Mouse (Mus musculus) midbrain, embryonic 16.5 days (tissue): ENCODE data around the gene Gng3. TPM values are rescaled to one million over a fixed set of nuclear protein-coding genes. Genes with fewer than 3 reads are reported as not detected.
"Not testable (repeated sequence)": the region's sequence is repeated elsewhere in the genome, so short reads cannot be mapped to it uniquely, and the experiment has no call there.

ENCODE experiments used
- ATAC-seq: fragments of 200-750 bp; cut with Nextera tagmentation; 2 replicates; pipeline ENCODE4 v1.8.0; 2017; ENCODE audit warnings: moderate TSS enrichment
- H3K27ac ChIP-seq: fragments of 300-500 bp; sonication (generic); 2 replicates; pipeline ENCODE4 v1.5.1; 2014; ENCODE audit warnings: mild to moderate bottlenecking, low read length, mixed read lengths
- H3K27me3 ChIP-seq: fragments of 300-500 bp; sonication (generic); 2 replicates; pipeline ENCODE4 v1.6.1; 2014; ENCODE audit warnings: low read depth, low read length, mixed read lengths; ENCODE audit not compliant: control insufficient read depth, insufficient read depth
- H3K36me3 ChIP-seq: fragments of 300-500 bp; sonication (generic); 2 replicates; pipeline ENCODE4 v1.6.1; 2014; ENCODE audit warnings: mild to moderate bottlenecking, low read length, moderate library complexity, mixed read lengths; ENCODE audit not compliant: control insufficient read depth, insufficient read depth
- H3K4me1 ChIP-seq: fragments of 300-500 bp; sonication (generic); 2 replicates; pipeline ENCODE4 v1.6.1; 2014; ENCODE audit warnings: mild to moderate bottlenecking, low read length, mixed read lengths; ENCODE audit not compliant: control insufficient read depth, insufficient read depth
- H3K4me2 ChIP-seq: fragments of 300-500 bp; sonication (generic); 2 replicates; pipeline ENCODE4 v1.6.1; 2014; ENCODE audit warnings: mild to moderate bottlenecking, low read length, mixed read lengths
- H3K4me3 ChIP-seq: fragments of 300-500 bp; sonication (generic); 2 replicates; pipeline ENCODE4 v1.5.1; 2014; ENCODE audit warnings: low read depth, mild to moderate bottlenecking, low read length, moderate library complexity, mixed read lengths
- H3K9ac ChIP-seq: fragments of 300-500 bp; sonication (generic); 2 replicates; pipeline ENCODE4 v1.6.1; 2014; ENCODE audit warnings: low read depth, low read length, mixed read lengths
- H3K9me3 ChIP-seq: fragments of 300-500 bp; sonication (generic); replicated peaks from 2 replicates; pipeline ENCODE4 v1.6.1; 2014; ENCODE audit warnings: mild to moderate bottlenecking, low read length, mixed read lengths; ENCODE audit not compliant: control insufficient read depth, poor library complexity, severe bottlenecking
- WGBS: fragments of 180-500 bp; shearing (Covaris S2); extraction: QIAGEN DNeasy Blood & Tissue Kit; methylation state at CpG from one replicate; pipeline ENCODE4 v1.1.7; 2014; 5-methylcytosine and 5-hydroxymethylcytosine counted together
- polyA plus RNA-seq: library from polyadenylated mRNA; unstranded; fragments of >200 nt; fragmentation: Nextera tagmentation; extraction: Ambion mirVana; gene quantifications from 2 replicates; pipeline ENCODE4 v1.2.1, GENCODE M21; 2015

The Gng3 gene
- polyA plus RNA-seq, 1 experiment from 2014 or later = 539 TPM

DNA sequence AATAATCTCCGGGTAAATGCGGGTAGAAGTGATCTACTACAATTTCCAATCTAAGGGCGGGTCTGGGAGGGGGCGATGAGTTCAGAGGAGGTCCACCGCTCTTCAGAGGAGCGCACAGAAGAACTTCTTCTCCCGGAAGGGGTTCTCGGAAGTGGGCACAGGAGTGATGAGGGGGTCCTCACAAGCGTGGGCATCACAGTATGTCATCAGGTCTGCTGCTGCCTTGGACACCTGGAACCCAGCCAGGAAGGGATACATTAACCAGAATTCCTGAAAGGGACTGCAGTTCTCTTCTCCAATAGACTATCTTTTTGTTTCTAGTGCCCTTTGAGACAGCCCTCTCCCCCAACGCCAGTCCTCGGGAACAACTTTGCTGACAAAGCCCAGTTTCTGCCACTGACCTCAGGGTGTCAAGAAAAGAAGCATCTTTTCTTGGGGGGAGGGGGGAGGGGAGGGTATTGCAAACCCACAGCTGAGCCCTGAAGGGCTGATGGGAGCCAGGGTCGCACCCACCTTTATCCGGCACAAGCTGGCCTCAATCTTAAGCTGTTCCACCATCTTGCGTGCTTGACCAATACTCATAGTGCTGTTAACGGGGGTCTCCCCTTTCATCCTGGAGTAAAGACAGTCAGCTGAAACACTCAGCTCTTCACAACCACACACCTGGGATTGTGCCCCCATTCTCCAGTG is 808 bp downstream of the Gng3 start:
- H3K4me1 ChIP-seq = peaks cover 11% of the 10 kb centered on the region
- no peaks in the 10 kb centered on the region for H3K9me3 ChIP-seq
- H3K36me3 ChIP-seq = peaks cover 14% of the 10 kb centered on the region
- peak overlapping the region; percentile 87 for H3K4me2 ChIP-seq
- H3K27me3 ChIP-seq = no peaks in the 10 kb centered on the region
- 0 out of 2 replicates have a peak, but pooled peaks have one; percentile 15 for ATAC-seq
- H3K27ac ChIP-seq = peak overlapping the region; percentile 95
- peak overlapping the region; percentile 67 for H3K4me3 ChIP-seq
- WGBS = 4% methylated on average over 15 of the region's 15 CpGs
- peak overlapping the region; percentile 92 for H3K9ac ChIP-seq

DNA sequence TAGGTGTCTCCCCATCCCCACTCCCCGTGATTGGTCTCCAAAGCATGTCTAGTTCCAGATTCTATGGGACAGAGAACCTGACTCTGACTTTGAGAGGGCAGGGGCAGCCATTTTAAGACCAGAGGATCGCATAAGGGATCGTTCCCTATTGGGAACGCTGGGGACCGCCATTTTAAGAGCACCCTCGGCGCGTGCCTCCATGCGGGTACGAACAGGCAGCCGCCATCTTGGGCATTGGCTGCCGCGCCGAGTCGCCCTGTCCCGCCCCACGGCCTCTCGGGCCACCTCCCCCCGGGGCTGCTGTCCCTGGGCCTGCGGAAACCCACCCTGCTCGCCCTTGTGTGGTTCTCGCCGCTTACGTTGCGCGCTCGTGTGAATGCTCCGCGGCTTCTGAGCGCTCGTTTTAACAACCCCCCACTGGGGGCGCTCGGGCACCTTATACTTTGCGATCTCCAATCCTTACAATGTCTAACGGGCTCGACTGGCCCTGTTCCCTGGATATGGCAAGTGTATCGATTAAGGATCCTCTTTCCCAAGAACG is 1.7 kb downstream of the Gng3 start, which contains the start of gene Bscl2:
TSS of gene Bscl2 (plus strand) at position 217 of the 541 bp plus-strand sequence.
- Histone ChIP-seq H3K4me1 (peaks cover 11% of the 10 kb centered on the region), H3K9ac (peak within 1 kb of the TSS; percentile 92), H3K27me3 (no peaks in the 10 kb centered on the region), H3K27ac (peak within 1 kb of the TSS; percentile 95), H3K4me3 (peak within 1 kb of the TSS; percentile 67), H3K9me3 (no peaks in the 10 kb centered on the region), H3K4me2 (peak within 1 kb of the TSS; percentile 87), H3K36me3 (peaks cover 18% of the 10 kb centered on the region)
- WGBS = under 1% methylated on average over 35 of the region's 38 CpGs
- peak; percentile 52 for ATAC-seq

DNA sequence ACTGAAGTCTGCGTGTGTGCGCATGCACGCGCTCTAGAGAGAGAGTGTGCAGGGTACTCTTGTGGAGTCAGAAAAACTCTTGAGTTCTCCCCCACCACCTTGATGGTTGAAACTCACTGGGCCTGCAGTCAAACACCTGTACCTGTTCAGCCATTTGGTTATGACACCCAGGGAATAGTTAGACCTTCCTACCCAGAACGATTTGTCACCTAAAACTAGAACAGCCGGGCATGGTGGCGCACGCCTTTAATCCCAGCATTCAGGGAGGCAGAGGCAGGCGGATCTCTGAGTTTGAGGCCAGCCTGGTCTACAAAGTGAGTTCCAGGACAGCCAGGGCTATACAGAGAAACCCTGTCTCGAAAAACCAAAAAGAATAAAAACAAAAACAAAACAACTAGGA is 2.7 kb downstream of the Gng3 start:
- H3K4me3 ChIP-seq, H3K27me3 ChIP-seq, ATAC-seq, H3K9me3 ChIP-seq, H3K4me1 ChIP-seq, H3K9ac ChIP-seq: not testable (repeated sequence)
- WGBS = 97% methylated on average over 10 of the region's 10 CpGs
- Histone ChIP-seq H3K36me3 (peaks cover 20% of the 10 kb centered on the region), H3K4me2 (peak overlapping the region; percentile 87), H3K27ac (peak overlapping the region; percentile 0; the same call in 1 of the 2 replicates)

DNA sequence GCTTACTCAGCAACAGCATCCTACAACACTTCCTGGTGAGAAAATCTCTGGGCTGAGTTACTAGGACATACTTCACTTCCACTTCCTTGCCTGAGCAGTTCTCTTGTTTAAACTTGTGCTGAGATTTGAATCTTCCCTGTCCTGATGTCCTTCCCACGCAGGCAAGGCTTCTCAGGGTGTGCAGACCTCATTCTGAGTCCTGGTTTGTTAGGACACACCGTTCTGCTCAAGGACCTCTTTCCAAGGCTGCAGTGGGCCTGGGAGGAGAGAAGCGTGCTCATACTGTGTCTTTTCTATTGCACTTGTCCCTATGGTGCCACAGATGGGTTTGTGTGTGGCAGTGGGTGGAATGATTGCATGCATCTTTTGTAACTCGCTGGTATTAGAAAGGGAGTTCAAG is 6.0 kb downstream of the Gng3 start:
- H3K36me3 ChIP-seq = peaks cover 42% of the 10 kb centered on the region
- ATAC-seq = no peak
- no peak overlapping the region for H3K9ac ChIP-seq
- H3K27me3 ChIP-seq = no peaks in the 10 kb centered on the region
- no peak overlapping the region for H3K4me2 ChIP-seq
- H3K27ac ChIP-seq = no peak overlapping the region
- H3K4me3 ChIP-seq = no peak overlapping the region
- H3K9me3 ChIP-seq = no peaks in the 10 kb centered on the region
- no peaks in the 10 kb centered on the region for H3K4me1 ChIP-seq
- 92% methylated on average over 4 of the region's 4 CpGs for WGBS

DNA sequence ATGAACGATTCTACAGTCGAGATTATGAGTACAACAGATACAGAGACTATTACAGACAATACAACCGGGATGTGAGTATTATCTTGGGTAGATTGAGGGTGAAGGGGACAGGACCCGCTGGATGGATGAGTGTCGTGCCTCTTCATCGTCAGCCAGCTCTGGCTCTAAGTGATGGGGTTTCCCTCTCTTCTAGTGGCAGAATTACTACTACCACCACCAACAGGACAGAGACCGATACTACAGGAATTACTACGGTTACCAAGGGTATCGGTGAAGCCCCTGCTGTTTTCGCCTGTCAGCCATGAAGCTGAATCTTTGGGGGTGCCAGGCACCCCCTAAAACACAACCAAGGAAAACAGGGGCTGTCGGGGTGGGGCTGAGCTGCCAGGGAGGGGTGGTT is 7.7 kb downstream of the Gng3 start:
- H3K27me3 ChIP-seq = no peaks in the 10 kb centered on the region
- ATAC-seq = no peak
- 77% methylated on average over 11 of the region's 11 CpGs for WGBS
- no peak overlapping the region for H3K9ac ChIP-seq
- no peaks in the 10 kb centered on the region for H3K4me1 ChIP-seq
- H3K9me3 ChIP-seq = no peaks in the 10 kb centered on the region
- H3K36me3 ChIP-seq = peaks cover 53% of the 10 kb centered on the region
- no peak overlapping the region for H3K4me2 ChIP-seq
- H3K27ac ChIP-seq = no peak overlapping the region
- no peak overlapping the region for H3K4me3 ChIP-seq

DNA sequence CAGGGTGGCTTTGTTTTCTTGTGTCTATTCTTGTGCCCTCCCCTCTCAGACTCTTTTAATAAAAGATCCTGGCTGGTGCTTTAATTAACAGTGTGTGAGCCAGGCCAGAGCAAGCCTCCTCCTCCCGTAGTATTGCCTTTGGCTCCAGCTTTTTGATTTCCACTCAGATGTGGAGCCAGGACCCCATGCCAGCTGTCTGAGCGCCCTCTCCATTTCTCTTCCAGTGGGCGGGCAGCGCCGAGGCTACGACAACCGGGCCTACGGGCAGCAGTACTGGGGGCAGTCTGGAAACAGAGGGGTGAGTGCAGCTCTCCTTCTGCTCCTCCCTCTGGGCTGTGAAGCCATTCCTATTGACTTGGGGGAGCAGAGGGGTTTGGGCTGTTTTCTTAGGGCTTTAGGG is 8.3 kb downstream of the Gng3 start:
- Histone ChIP-seq H3K27me3 (no peaks in the 10 kb centered on the region), H3K36me3 (peaks cover 57% of the 10 kb centered on the region), H3K9me3 (no peaks in the 10 kb centered on the region), H3K4me2 (no peak overlapping the region), H3K27ac (no peak overlapping the region), H3K4me1 (no peaks in the 10 kb centered on the region), H3K9ac (no peak overlapping the region), H3K4me3 (no peak overlapping the region)
- WGBS = 89% methylated on average over 8 of the region's 8 CpGs
- ATAC-seq = no peak

DNA sequence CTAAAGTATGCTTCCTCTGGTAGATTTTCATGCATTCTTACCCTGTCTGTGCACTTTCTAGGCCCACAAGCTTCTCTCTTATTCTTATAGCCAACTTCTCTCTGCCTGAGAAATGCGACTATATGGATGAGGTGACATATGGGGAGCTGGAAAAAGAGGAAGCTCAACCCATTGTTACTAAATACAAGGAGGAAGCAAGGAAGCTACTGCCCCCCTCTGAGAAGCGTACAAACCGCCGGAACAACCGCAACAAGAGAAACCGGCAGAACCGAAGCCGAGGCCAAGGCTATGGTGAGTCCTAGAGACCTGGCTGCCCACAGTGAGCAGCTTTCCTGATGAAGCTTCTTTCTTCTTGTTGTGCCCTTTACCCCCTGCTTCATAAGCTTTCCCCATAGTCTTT is 9.3 kb downstream of the Gng3 start, which contains the start of gene AC129217.1:
TSS of gene AC129217.1 (plus strand) at position 114 of the 400 bp plus-strand sequence.
- WGBS = 85% methylated on average over 8 of the region's 8 CpGs
- H3K27ac ChIP-seq = no peak within 1 kb of the TSS

DNA sequence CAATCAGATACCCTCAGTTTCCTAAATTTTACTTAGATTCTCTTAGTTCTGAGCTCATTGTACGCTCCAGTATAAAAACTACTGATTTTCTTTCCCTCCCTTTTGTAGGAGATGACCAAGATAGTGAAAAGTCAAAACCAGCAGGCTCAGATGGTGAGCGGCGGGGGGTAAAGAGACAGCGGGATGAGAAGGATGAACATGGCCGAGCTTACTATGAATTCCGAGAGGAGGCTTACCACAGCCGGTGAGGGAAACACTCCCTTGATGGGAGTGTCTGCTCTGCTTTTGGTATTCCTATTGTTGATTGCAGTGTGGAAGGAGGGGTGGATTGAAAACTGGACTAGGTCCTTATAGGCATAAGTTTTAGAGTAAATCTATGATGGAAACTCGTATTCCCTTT is 16.3 kb downstream of the Gng3 start:
- no peak overlapping the region for H3K27ac ChIP-seq
- no peak for ATAC-seq
- peak overlapping the region; percentile 100 for H3K4me2 ChIP-seq
- peak overlapping the region; percentile 33; the same call in 1 of the 2 replicates for H3K9ac ChIP-seq
- H3K4me3 ChIP-seq = peak overlapping the region; percentile 27
- H3K36me3 ChIP-seq = peaks cover 26% of the 10 kb centered on the region
- no peaks in the 10 kb centered on the region for H3K27me3 ChIP-seq
- WGBS = 53% methylated on average over 8 of the region's 8 CpGs
- no peaks in the 10 kb centered on the region for H3K9me3 ChIP-seq
- peaks cover 29% of the 10 kb centered on the region for H3K4me1 ChIP-seq

More for the DNA sequence above, 9.3 kb downstream of the Gng3 start, which contains the start of gene AC129217.1:
- peaks cover 61% of the 10 kb centered on the region for H3K36me3 ChIP-seq
- H3K4me3 ChIP-seq = no peak within 1 kb of the TSS
- no peaks in the 10 kb centered on the region for H3K27me3 ChIP-seq
- H3K9ac ChIP-seq = no peak within 1 kb of the TSS
- H3K9me3 ChIP-seq = no peaks in the 10 kb centered on the region
- ATAC-seq = no peak
- no peak within 1 kb of the TSS for H3K4me2 ChIP-seq
- H3K4me1 ChIP-seq = no peaks in the 10 kb centered on the region

DNA sequence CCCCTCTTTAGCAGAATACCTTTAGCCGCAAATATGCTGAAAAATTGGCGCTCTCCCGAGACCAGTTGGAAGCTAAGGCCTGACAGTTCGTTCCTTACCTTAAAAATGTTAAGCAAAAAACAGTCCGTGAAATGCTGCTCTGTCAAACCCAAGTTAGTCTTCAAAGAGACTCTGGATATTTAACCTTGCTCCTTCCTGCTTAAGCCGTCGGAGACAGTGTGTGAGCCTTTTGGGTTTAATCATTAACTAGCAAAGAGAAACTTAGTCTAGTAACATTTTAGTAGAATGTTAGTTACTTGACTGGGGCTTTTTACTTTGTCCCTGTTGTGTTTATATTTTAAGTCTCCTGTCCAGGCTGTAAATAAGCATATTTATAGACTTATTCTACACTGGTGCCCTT is 17.8 kb downstream of the Gng3 start:
- Histone ChIP-seq H3K4me2 (peak overlapping the region; percentile 100), H3K4me1 (peaks cover 41% of the 10 kb centered on the region), H3K9ac (peak overlapping the region; percentile 74), H3K27ac (no peak overlapping the region), H3K36me3 (peaks cover 17% of the 10 kb centered on the region), H3K4me3 (peak overlapping the region; percentile 99), H3K27me3 (no peaks in the 10 kb centered on the region), H3K9me3 (no peaks in the 10 kb centered on the region)
- WGBS = 2% methylated on average over 7 of the region's 7 CpGs
- ATAC-seq = no peak
